Mouse (Mus musculus) frontal cortex, adult 2 months (tissue): ENCODE data around the gene Smpd1. TPM values are rescaled to one million over a fixed set of nuclear protein-coding genes. Genes with fewer than 3 reads are reported as not detected.

Experiments
- DNase-seq, 2 experiments: peaks; one replicate each; pipeline ENCODE4 v3.0.0; 2022; ENCODE audit warnings: low spot score in 1 of 2; ENCODE audit errors: extremely low spot score in 1 of 2
- polyA plus RNA-seq: library from polyadenylated mRNA; depleted of rRNA; stranded (reverse); fragments of >200 nt; gene quantifications from 2 replicates; pipeline ENCODE4 v1.2.3, GENCODE M21; 2012

Gene Smpd1
- polyA plus RNA-seq, 1 experiment: 84.3 TPM

GRCm38 (mm10) chr7:105559016-105559415, 4.9 kb downstream of the Smpd1 start:
- peak in 1 of 2 experiments; percentile 79 for DNase-seq

- DNase-seq: no peak
These were observed 8.2 kb downstream of the Smpd1 start for GRCm38 (mm10) chr7:105562317-105562716.

GRCm38 (mm10) chr7:105563367-105563766, 9.2 kb downstream of the Smpd1 start:
- DNase-seq: no peak

GRCm38 (mm10) chr7:105565071-105565836, 11.1 kb downstream of the Smpd1 start:
- DNase-seq: no peak

- peak in 1 of 2 experiments; percentile 80 for DNase-seq
These were observed 14.4 kb downstream of the Smpd1 start for GRCm38 (mm10) chr7:105568583-105568982.

GRCm38 (mm10) chr7:105568988-105569471, 14.9 kb downstream of the Smpd1 start:
- peak; percentile 87 to 91 for DNase-seq

- DNase-seq: no peak
These were observed 15.6 kb downstream of the Smpd1 start for GRCm38 (mm10) chr7:105569512-105570496.

- DNase-seq: no peak
These were observed 16.6 kb downstream of the Smpd1 start for GRCm38 (mm10) chr7:105570756-105571155.

- DNase-seq: no peak
These were observed 18.8 kb downstream of the Smpd1 start for GRCm38 (mm10) chr7:105572949-105573348.

GRCm38 (mm10) chr7:105574537-105574936, 20.4 kb downstream of the Smpd1 start:
- no peak for DNase-seq

GRCm38 (mm10) chr7:105576166-105576748, 22.1 kb downstream of the Smpd1 start:
- DNase-seq: no peak

- DNase-seq: no peak
These were observed 23.3 kb downstream of the Smpd1 start for GRCm38 (mm10) chr7:105577377-105577871.

- DNase-seq: no peak
These were observed 24.3 kb downstream of the Smpd1 start for GRCm38 (mm10) chr7:105578481-105578880.

- DNase-seq: no peak
These were observed 26.5 kb downstream of the Smpd1 start for GRCm38 (mm10) chr7:105580627-105581089.

- peak in 1 of 2 experiments; percentile 79 for DNase-seq
These were observed 27.0 kb downstream of the Smpd1 start, which contains the start of gene Apbb1 for GRCm38 (mm10) chr7:105581094-105581703. TSS of gene Apbb1 (minus strand) at chr7:105581653.

GRCm38 (mm10) chr7:105581959-105582358, 27.8 kb downstream of the Smpd1 start:
- DNase-seq: no peak

- DNase-seq: no peak
These were observed 34.3 kb downstream of the Smpd1 start for GRCm38 (mm10) chr7:105588325-105588912.

GRCm38 (mm10) chr7:105590097-105590496, 35.9 kb downstream of the Smpd1 start:
- no peak for DNase-seq

- peak in 1 of 2 experiments; percentile 79 for DNase-seq
These were observed 48.9 kb downstream of the Smpd1 start for GRCm38 (mm10) chr7:105602860-105603623.
